Mouse (Mus musculus) MEL (cell line): ENCODE results near the gene Mast3. TPM values are rescaled to one million over a fixed set of nuclear protein-coding genes. Genes with fewer than 3 reads are reported as not detected.

ENCODE experiments used
- DNase-seq: peaks from one replicate; pipeline ENCODE4 v3.0.0; 2011; ENCODE audit warnings: low read depth, low spot score
- H3K27ac ChIP-seq: 2 replicates; pipeline ENCODE4 v1.5.1; 2012; ENCODE audit warnings: low read depth, mild to moderate bottlenecking, control low read depth, low read length, moderate library complexity; ENCODE audit not compliant: control insufficient read depth
- H3K27me3 ChIP-seq, 2 experiments: fragments of 150-350 bp in 1 of 2; sonication (generic) in 1 of 2; 2 replicates each; pipeline ENCODE4 v1.6.1; 2012; ENCODE audit warnings: low read length in 2 of 2, mild to moderate bottlenecking in 2 of 2, improper control_type of control experiment in 1 of 2, moderate library complexity in 1 of 2; ENCODE audit not compliant: insufficient read depth in 2 of 2, control insufficient read depth in 1 of 2
- H3K36me3 ChIP-seq, 2 experiments: 2 replicates each; pipeline ENCODE4 v1.6.1; 2012 to 2014; ENCODE audit warnings: low read length in 2 of 2, improper control_type of control experiment in 1 of 2, inconsistent platforms in 1 of 2, mild to moderate bottlenecking in 1 of 2; ENCODE audit not compliant: insufficient read depth in 2 of 2, control insufficient read depth in 1 of 2
- H3K4me1 ChIP-seq, 2 experiments: fragments of 150-350 bp in 1 of 2; sonication (generic) in 1 of 2; 2 replicates each; pipeline ENCODE4 v1.6.1; 2012; ENCODE audit warnings: low read length in 2 of 2, improper control_type of control experiment in 1 of 2, mild to moderate bottlenecking in 1 of 2; ENCODE audit not compliant: insufficient read depth in 2 of 2, control insufficient read depth in 1 of 2
- H3K4me3 ChIP-seq, 2 experiments: fragments of 150-350 bp in 1 of 2; sonication (generic) in 1 of 2; 2 replicates each; pipeline ENCODE4 v1.5.1; 2012; ENCODE audit warnings: low read depth in 2 of 2, low read length in 2 of 2, mild to moderate bottlenecking in 2 of 2, moderate library complexity in 2 of 2, control low read depth in 1 of 2, improper control_type of control experiment in 1 of 2; ENCODE audit not compliant: control insufficient read depth in 1 of 2, insufficient read depth in 1 of 2
- H3K79me2 ChIP-seq: 2 replicates; pipeline ENCODE4 v1.6.1; 2012; ENCODE audit warnings: mild to moderate bottlenecking, low read length, moderate library complexity; ENCODE audit not compliant: control insufficient read depth, poor library complexity, insufficient read depth
- H3K9ac ChIP-seq: 2 replicates; pipeline ENCODE4 v1.6.1; 2012; ENCODE audit warnings: low read depth, mild to moderate bottlenecking, control low read depth, low read length, moderate library complexity; ENCODE audit not compliant: control insufficient read depth, poor library complexity, severe bottlenecking
- H3K9me3 ChIP-seq: fragments of 150-350 bp; sonication (generic); replicated peaks from 2 replicates; pipeline ENCODE4 v1.6.1; 2012; ENCODE audit warnings: mild to moderate bottlenecking, low read length, improper control_type of control experiment, moderate library complexity; ENCODE audit not compliant: insufficient read depth
- BHLHE40 ChIP-seq: IDR thresholded peaks from 2 replicates; pipeline ENCODE4 v1.6.1; 2012; ENCODE audit warnings: low read depth, mild to moderate bottlenecking, inconsistent platforms, low read length, improper control_type of control experiment, borderline replicate concordance
- CHD2 ChIP-seq: IDR thresholded peaks from 2 replicates; pipeline ENCODE4 v1.6.1; 2011; ENCODE audit warnings: low read length, improper control_type of control experiment
- CTCF ChIP-seq, 3 experiments: IDR thresholded peaks in 2 of 3; conservative IDR thresholded peaks in 1 of 3; 2 replicates each; pipeline ENCODE4 v1.5.1; 2011 to 2012; ENCODE audit warnings: low read length in 3 of 3, low read depth in 2 of 3, mild to moderate bottlenecking in 2 of 3, improper control_type of control experiment in 1 of 3, inconsistent platforms in 1 of 3, mixed read lengths in 1 of 3, moderate library complexity in 1 of 3; ENCODE audit not compliant: control insufficient read depth in 1 of 3, insufficient read depth in 1 of 3, poor library complexity in 1 of 3, severe bottlenecking in 1 of 3
- E2F4 ChIP-seq: IDR thresholded peaks from 2 replicates; pipeline ENCODE4 v1.6.1; 2011; ENCODE audit warnings: low read depth, low read length, improper control_type of control experiment, borderline replicate concordance
- ELF1 ChIP-seq: IDR thresholded peaks from 2 replicates; pipeline ENCODE4 v1.6.1; 2014; ENCODE audit warnings: low read depth, mild to moderate bottlenecking, inconsistent platforms, low read length, improper control_type of control experiment, moderate library complexity
- GABPA ChIP-seq: IDR thresholded peaks from 2 replicates; pipeline ENCODE4 v1.6.1; 2012; ENCODE audit warnings: low read depth, mild to moderate bottlenecking, inconsistent platforms, low read length, improper control_type of control experiment, moderate library complexity
- GATA1 ChIP-seq: IDR thresholded peaks from 2 replicates; pipeline ENCODE4 v1.6.1; 2011; ENCODE audit warnings: low read depth, low read length, improper control_type of control experiment
- JUND ChIP-seq: IDR thresholded peaks from 2 replicates; pipeline ENCODE4 v1.6.1; 2011; ENCODE audit warnings: low read depth, mild to moderate bottlenecking, improper control_type of control experiment, low read length
- MAX ChIP-seq: IDR thresholded peaks from 2 replicates; pipeline ENCODE4 v1.6.1; 2011; ENCODE audit warnings: low read length, improper control_type of control experiment
- MAZ ChIP-seq: IDR thresholded peaks from 2 replicates; pipeline ENCODE4 v1.6.1; 2012; ENCODE audit warnings: low read depth, mild to moderate bottlenecking, inconsistent platforms, low read length, improper control_type of control experiment
- MEF2A ChIP-seq: IDR thresholded peaks from 2 replicates; pipeline ENCODE4 v1.6.1; 2014; ENCODE audit warnings: low read depth, mild to moderate bottlenecking, inconsistent platforms, low read length, improper control_type of control experiment; ENCODE audit not compliant: poor library complexity, insufficient replicate concordance, severe bottlenecking; ENCODE audit errors: extremely low read depth
- MXI1 ChIP-seq: IDR thresholded peaks from 2 replicates; pipeline ENCODE4 v1.6.1; 2011; ENCODE audit warnings: mild to moderate bottlenecking, low read depth, low read length, improper control_type of control experiment
- MYB ChIP-seq: IDR thresholded peaks from 2 replicates; pipeline ENCODE4 v1.6.1; 2011; ENCODE audit warnings: mild to moderate bottlenecking, low read depth, low read length, improper control_type of control experiment
- MYC ChIP-seq: IDR thresholded peaks from 2 replicates; pipeline ENCODE4 v1.6.1; 2011; ENCODE audit warnings: low read depth, mild to moderate bottlenecking, low read length, improper control_type of control experiment, moderate library complexity
- NELFE ChIP-seq: IDR thresholded peaks from 2 replicates; pipeline ENCODE4 v1.6.1; 2011; ENCODE audit warnings: low read depth, low read length, improper control_type of control experiment
- NRF1 ChIP-seq: IDR thresholded peaks from 2 replicates; pipeline ENCODE4 v1.6.1; 2014; ENCODE audit warnings: low read depth, mild to moderate bottlenecking, inconsistent platforms, low read length, improper control_type of control experiment, moderate library complexity; ENCODE audit not compliant: poor library complexity, insufficient read depth, severe bottlenecking
- POLR2A ChIP-seq, 2 experiments: IDR thresholded peaks; 2 replicates each; pipeline ENCODE4 v1.6.1; 2011 to 2012; ENCODE audit warnings: low read length in 2 of 2, mild to moderate bottlenecking in 2 of 2, control low read depth in 1 of 2, improper control_type of control experiment in 1 of 2, low read depth in 1 of 2, moderate library complexity in 1 of 2; ENCODE audit not compliant: control insufficient read depth in 1 of 2, insufficient read depth in 1 of 2, poor library complexity in 1 of 2
- POLR2AphosphoS2 ChIP-seq: IDR thresholded peaks from 2 replicates; pipeline ENCODE4 v1.6.1; 2011; ENCODE audit warnings: low read length, improper control_type of control experiment
- POLR2AphosphoS5 ChIP-seq: IDR thresholded peaks from 2 replicates; pipeline ENCODE4 v1.6.1; 2012; ENCODE audit warnings: low read depth, borderline replicate concordance, mild to moderate bottlenecking, inconsistent platforms, low read length, moderate library complexity, mixed read lengths
- RAD21 ChIP-seq: IDR thresholded peaks from 2 replicates; pipeline ENCODE4 v1.6.1; 2011; ENCODE audit warnings: mild to moderate bottlenecking, low read depth, low read length, improper control_type of control experiment
- RCOR1 ChIP-seq: IDR thresholded peaks from 2 replicates; pipeline ENCODE4 v1.6.1; 2012; ENCODE audit warnings: low read depth, mild to moderate bottlenecking, inconsistent platforms, low read length, improper control_type of control experiment
- SIN3A ChIP-seq: IDR thresholded peaks from 2 replicates; pipeline ENCODE4 v1.6.1; 2012; ENCODE audit warnings: low read length, improper control_type of control experiment, inconsistent platforms
- SMC3 ChIP-seq: IDR thresholded peaks from 2 replicates; pipeline ENCODE4 v1.6.1; 2011; ENCODE audit warnings: low read depth, low read length, improper control_type of control experiment
- TAL1 ChIP-seq: IDR thresholded peaks from 2 replicates; pipeline ENCODE4 v1.6.1; 2012; ENCODE audit warnings: mild to moderate bottlenecking, inconsistent platforms, low read length, moderate library complexity, mixed read lengths
- TCF12 ChIP-seq: IDR thresholded peaks from 2 replicates; pipeline ENCODE4 v1.6.1; 2014; ENCODE audit warnings: low read depth, mild to moderate bottlenecking, inconsistent platforms, low read length, improper control_type of control experiment, moderate library complexity
- UBTF ChIP-seq: IDR thresholded peaks from 2 replicates; pipeline ENCODE4 v1.6.1; 2012; ENCODE audit warnings: low read depth, mild to moderate bottlenecking, inconsistent platforms, low read length, improper control_type of control experiment, moderate library complexity, borderline replicate concordance; ENCODE audit not compliant: insufficient read depth
- USF1 ChIP-seq: IDR thresholded peaks from 2 replicates; pipeline ENCODE4 v1.6.1; 2014; ENCODE audit warnings: low read depth, mild to moderate bottlenecking, inconsistent platforms, low read length, improper control_type of control experiment, moderate library complexity
- USF2 ChIP-seq, 2 experiments: IDR thresholded peaks; 2 replicates each; pipeline ENCODE4 v1.6.1; 2011 to 2012; ENCODE audit warnings: improper control_type of control experiment in 2 of 2, low read length in 2 of 2, borderline replicate concordance in 1 of 2, inconsistent platforms in 1 of 2, low read depth in 1 of 2, mild to moderate bottlenecking in 1 of 2; ENCODE audit not compliant: insufficient read depth in 1 of 2
- ZC3H11A ChIP-seq: IDR thresholded peaks from 2 replicates; pipeline ENCODE4 v1.6.1; 2012; ENCODE audit warnings: low read depth, mild to moderate bottlenecking, inconsistent platforms, low read length, improper control_type of control experiment
- ZKSCAN1 ChIP-seq: IDR thresholded peaks from 2 replicates; pipeline ENCODE4 v1.6.1; 2012; ENCODE audit warnings: low read depth, mild to moderate bottlenecking, inconsistent platforms, low read length, improper control_type of control experiment, moderate library complexity
- ZMIZ1 ChIP-seq: IDR thresholded peaks from 2 replicates; pipeline ENCODE4 v1.6.1; 2012; ENCODE audit warnings: low read depth, mild to moderate bottlenecking, inconsistent platforms, low read length, improper control_type of control experiment, moderate library complexity
- ZNF384 ChIP-seq: IDR thresholded peaks from 2 replicates; pipeline ENCODE4 v1.6.1; 2012; ENCODE audit warnings: low read depth, mild to moderate bottlenecking, inconsistent platforms, low read length, improper control_type of control experiment
- polyA plus RNA-seq, 2 experiments: library from polyadenylated mRNA; stranded (reverse) in 1 of 2; unstranded in 1 of 2; fragments of >175 nt in 1 of 2; fragments of >200 nt in 1 of 2; gene quantifications; 2 replicates each; pipeline versions ENCODE4 v1.2.1 to v1.2.4; 2012; ENCODE audit warnings: low replicate concordance in 2 of 2, low read depth in 1 of 2; ENCODE audit not compliant: insufficient read length in 2 of 2, insufficient read depth in 1 of 2, missing spikeins in 1 of 2
- total RNA-seq: library from RNA; depleted of rRNA; stranded (reverse); fragments of 300-350 nt; gene quantifications from 2 replicates; pipeline ENCODE4 v1.2.3, GENCODE M21; 2012; rRNA removed

The Mast3 gene
- total RNA-seq (10.4 and 13.5 TPM in 2 replicates), polyA plus RNA-seq (10 to 100 TPM in 1 of 2 experiments, not detected in 1; 54.7 TPM)

GRCm38 (mm10) chr8:70804481-70805206 is at the start of gene Mast3:
Gene Mast3, minus strand, starts transcription at chr8:70805054.
- H3K4me3 ChIP-seq = peak within 1 kb of the TSS; percentile 64 to 78
- H3K27ac ChIP-seq = peak within 1 kb of the TSS; percentile 52
- peak; percentile 87 for DNase-seq
- no peaks in the 10 kb centered on the region; the same call in 1 of the 2 replicates for H3K79me2 ChIP-seq
- TF ChIP-seq MYC (no peak), SMC3 (no peak), CTCF (IDR thresholded peaks at IDR 0.05 in 2 of 3, conservative IDR thresholded peaks at IDR 0.05 in 1 of 3; ENCODE audit: control insufficient read depth in 1 of 3, insufficient read depth in 1 of 3, low read depth in 2 of 3, low read length in 3 of 3, poor library complexity in 1 of 3, severe bottlenecking in 1 of 3) (no peak), UBTF (no peak), RCOR1 (no peak), E2F4 (no peak), POLR2AphosphoS2 (no peak), USF2 (IDR thresholded peaks at IDR 0.05; ENCODE audit: borderline replicate concordance in 1 of 2, insufficient read depth in 1 of 2, low read depth in 1 of 2, low read length in 2 of 2) (peak in 1 of 2 experiments; percentile 72; a peak in 1 of 4 replicates), NRF1 (no peak), GATA1 (no peak), ZNF384 (no peak), POLR2AphosphoS5 (no peak), POLR2A (IDR thresholded peaks at IDR 0.05; ENCODE audit: control insufficient read depth in 1 of 2, insufficient read depth in 1 of 2, low read depth in 1 of 2, low read length in 2 of 2, poor library complexity in 1 of 2) (peak; percentile 4 to 49; a peak in 1 of 4 replicates), MXI1 (peak; percentile 59; the same call in 1 of the 2 replicates), USF1 (peak; percentile 95), JUND (no peak), CHD2 (no peak), TAL1 (no peak), MAX (peak; percentile 43; the same call in 1 of the 2 replicates), GABPA (no peak), RAD21 (no peak), BHLHE40 (no peak), MYB (no peak), ZKSCAN1 (no peak), NELFE (peak; percentile 41; the same call in 1 of the 2 replicates), SIN3A (peak; percentile 55; the same call in 1 of the 2 replicates), ZC3H11A (no peak), MAZ (no peak), TCF12 (peak; percentile 47), MEF2A (no peak), ZMIZ1 (0 out of 2 replicates have a peak, but pooled peaks have one; percentile 32), ELF1 (no peak)
- H3K36me3 ChIP-seq = peaks cover 0 to 6% of the 10 kb centered on the region in 2 experiments; a peak in 1 of 4 replicates
- H3K27me3 ChIP-seq = no peaks in the 10 kb centered on the region
- peaks cover 0 to 16% of the 10 kb centered on the region in 2 experiments; a peak in 3 of 4 replicates for H3K4me1 ChIP-seq
- H3K9ac ChIP-seq = peak within 1 kb of the TSS; percentile 50
- no peaks in the 10 kb centered on the region for H3K9me3 ChIP-seq
